Mouse (Mus musculus): ENCODE data around the gene Flot2. TPM values are rescaled to one million over a fixed set of nuclear protein-coding genes. Genes with fewer than 3 reads are reported as not detected.

Flot2 gene
- total and polyA plus RNA-seq, 2 experiments from 2014 or later = 77.9 to 95.0 TPM

DNA sequence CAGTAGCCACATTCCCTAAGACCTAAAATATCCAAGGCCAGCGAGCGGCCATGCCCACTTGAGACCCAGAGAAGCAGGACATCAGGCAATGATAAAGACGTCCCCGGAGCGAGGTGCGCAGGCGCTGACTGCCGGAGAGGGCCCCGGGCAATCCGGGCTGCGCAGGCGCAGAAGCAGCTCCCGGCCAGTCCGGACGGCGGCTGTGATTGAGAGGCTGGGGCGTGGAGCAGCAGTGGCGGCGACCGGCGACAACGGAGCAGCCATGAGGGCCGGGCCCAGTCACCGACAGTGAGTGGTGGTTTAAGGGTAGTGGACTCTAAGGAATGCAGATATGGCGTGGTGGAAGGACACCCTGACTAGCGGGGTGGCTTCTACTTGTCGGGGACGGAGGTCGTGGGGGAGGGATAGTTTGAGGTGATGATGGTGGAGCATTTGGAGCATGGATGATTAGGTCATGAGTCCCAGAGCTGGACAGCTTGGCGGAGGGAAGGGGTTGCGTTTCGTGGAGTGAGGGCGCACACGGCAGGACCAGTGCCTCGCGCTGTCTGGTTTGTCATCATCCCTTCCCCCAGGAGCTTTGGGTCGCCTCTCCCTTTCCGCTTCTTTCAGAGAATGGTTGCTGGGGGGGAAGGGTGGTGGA lies 56.9 kb downstream of the Flot2 start, which contains the start of gene Fam222b:
Fam222b (plus strand) TSS at position 157 of the 640 bp plus-strand sequence.
- 0% methylated on average over 38 of the region's 38 CpGs for WGBS
- H3K4me1 ChIP-seq (ENCODE audit: control insufficient read depth, insufficient read depth) = peaks cover 28% of the 10 kb centered on the region
- no peaks in the 10 kb centered on the region for H3K27me3 ChIP-seq (ENCODE audit: control insufficient read depth, insufficient read depth, low read length)
- no peaks in the 10 kb centered on the region for H3K36me3 ChIP-seq (replicated peaks; ENCODE audit: control insufficient read depth, insufficient read depth, low read length)
- no peak for TF ChIP-seq CTCF (IDR thresholded peaks at IDR 0.05; ENCODE audit: low read depth)
- no peak; the same call in 1 of the 2 replicates for TF ChIP-seq EP300 (IDR thresholded peaks at IDR 0.05; ENCODE audit: low read depth)
- DNase-seq (ENCODE audit: low spot score) (peak; percentile 96), ATAC-seq (ENCODE audit: insufficient read depth, low read depth) (peak; percentile 98)
- peak within 1 kb of the TSS; percentile 80 for H3K4me3 ChIP-seq (ENCODE audit: low read depth, low read length)
- peak within 1 kb of the TSS; percentile 87 for H3K27ac ChIP-seq (ENCODE audit: low read depth)
- H3K4me2 ChIP-seq (ENCODE audit: low read depth, low read length) = peak within 1 kb of the TSS; percentile 83
- H3K9me3 ChIP-seq (replicated peaks; ENCODE audit: control insufficient read depth, low read length) = no peaks in the 10 kb centered on the region
- peak within 1 kb of the TSS; percentile 70 for H3K9ac ChIP-seq (replicated peaks; ENCODE audit: low read depth, low read length)

DNA sequence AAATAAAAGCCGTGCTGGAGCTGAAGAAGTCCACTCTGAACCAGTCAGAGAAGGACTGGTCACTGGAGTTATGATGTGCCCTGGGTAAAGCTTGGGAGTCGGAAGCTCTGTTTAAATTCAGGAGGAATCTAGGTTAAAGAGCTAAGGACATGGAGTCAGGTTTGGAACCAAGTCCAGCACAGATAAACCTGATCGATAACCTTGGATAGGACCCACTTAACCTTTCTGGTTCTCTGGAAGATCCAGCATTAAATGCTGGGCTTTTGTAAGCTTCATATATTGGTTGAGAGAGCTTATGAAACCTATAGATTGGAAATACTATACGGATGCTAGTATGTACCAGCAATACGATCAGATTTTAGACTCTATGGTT lies 57.4 kb downstream of the Flot2 start:
- H3K4me2 ChIP-seq (ENCODE audit: low read depth, low read length) = peak overlapping the region; percentile 83
- H3K4me3 ChIP-seq (ENCODE audit: low read depth, low read length) = peak overlapping the region; percentile 80
- no peaks in the 10 kb centered on the region for H3K36me3 ChIP-seq (replicated peaks; ENCODE audit: control insufficient read depth, insufficient read depth, low read length)
- no peaks in the 10 kb centered on the region for H3K9me3 ChIP-seq (replicated peaks; ENCODE audit: control insufficient read depth, low read length)
- H3K27ac ChIP-seq (ENCODE audit: low read depth) = peak overlapping the region; percentile 87
- ATAC-seq (ENCODE audit: insufficient read depth, low read depth) (no peak), DNase-seq (ENCODE audit: low spot score) (no peak)
- peaks cover 28% of the 10 kb centered on the region for H3K4me1 ChIP-seq (ENCODE audit: control insufficient read depth, insufficient read depth)
- H3K27me3 ChIP-seq (ENCODE audit: control insufficient read depth, insufficient read depth, low read length) = no peaks in the 10 kb centered on the region
- TF ChIP-seq EP300 (IDR thresholded peaks at IDR 0.05; ENCODE audit: low read depth) (no peak), CTCF (IDR thresholded peaks at IDR 0.05; ENCODE audit: low read depth) (no peak)
- peak overlapping the region; percentile 70 for H3K9ac ChIP-seq (replicated peaks; ENCODE audit: low read depth, low read length)
- 14% methylated on average over 5 of the region's 5 CpGs for WGBS

DNA sequence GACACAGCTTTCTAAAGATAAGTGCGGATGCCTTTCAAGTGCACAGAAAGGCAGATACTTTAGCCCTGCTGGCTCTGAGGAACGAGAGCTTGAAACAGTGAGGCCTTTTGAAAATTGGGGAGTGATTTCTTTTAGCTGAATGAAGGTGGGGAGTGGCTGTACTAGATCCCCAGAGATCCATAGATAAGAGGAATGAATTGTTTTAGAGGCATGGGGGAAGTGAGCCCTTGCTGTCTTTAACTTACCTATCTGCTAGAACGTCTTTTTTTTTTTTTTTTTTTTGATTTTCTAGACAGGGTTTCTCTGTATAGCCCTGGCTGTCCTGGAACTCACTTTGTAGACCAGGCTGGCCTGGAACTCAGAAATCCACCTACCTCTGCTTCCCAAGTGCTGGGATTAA lies 59.3 kb downstream of the Flot2 start:
- H3K9me3 ChIP-seq (replicated peaks; ENCODE audit: control insufficient read depth, low read length) = no peaks in the 10 kb centered on the region
- H3K4me3 ChIP-seq (ENCODE audit: low read depth, low read length) = peak overlapping the region; percentile 43
- H3K9ac ChIP-seq (replicated peaks; ENCODE audit: low read depth, low read length) = peak overlapping the region; percentile 53
- no peak for ATAC-seq (ENCODE audit: insufficient read depth, low read depth)
- peak overlapping the region; percentile 76 for H3K27ac ChIP-seq (ENCODE audit: low read depth)
- WGBS = 5% methylated on average over 3 of the region's 3 CpGs
- peaks cover 38% of the 10 kb centered on the region for H3K4me1 ChIP-seq (ENCODE audit: control insufficient read depth, insufficient read depth)
- H3K4me2 ChIP-seq (ENCODE audit: low read depth, low read length) = peak overlapping the region; percentile 83
- no peaks in the 10 kb centered on the region for H3K27me3 ChIP-seq (ENCODE audit: control insufficient read depth, insufficient read depth, low read length)
- no peak for TF ChIP-seq CTCF (IDR thresholded peaks at IDR 0.05; ENCODE audit: low read depth)
- no peak for TF ChIP-seq EP300 (IDR thresholded peaks at IDR 0.05; ENCODE audit: low read depth)
- no peak for DNase-seq (ENCODE audit: low spot score)
- no peaks in the 10 kb centered on the region for H3K36me3 ChIP-seq (replicated peaks; ENCODE audit: control insufficient read depth, insufficient read depth, low read length)

DNA sequence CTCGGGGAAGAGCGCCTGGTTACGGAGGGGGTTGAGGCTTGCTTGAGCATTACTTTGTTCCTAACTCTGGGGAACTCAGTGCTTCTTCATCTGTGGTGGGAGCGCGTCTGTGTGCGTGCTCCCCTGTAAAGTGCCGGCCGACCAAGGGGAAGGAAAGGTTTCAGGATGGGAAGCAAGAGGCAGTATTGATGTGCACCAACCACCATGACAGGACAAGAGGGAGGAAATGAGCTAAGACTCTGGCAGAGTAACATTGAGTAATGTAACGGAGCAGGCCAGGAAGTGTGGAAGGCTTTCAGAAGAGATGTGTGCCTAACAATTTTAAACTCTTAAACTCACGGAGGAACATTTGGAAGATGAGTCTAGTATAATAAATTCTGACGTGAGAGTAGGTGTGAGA lies 63.0 kb downstream of the Flot2 start:
- Histone ChIP-seq H3K27ac (ENCODE audit: low read depth) (peak overlapping the region; percentile 3; the same call in 1 of the 2 replicates), H3K27me3 (ENCODE audit: control insufficient read depth, insufficient read depth, low read length) (no peaks in the 10 kb centered on the region), H3K4me1 (ENCODE audit: control insufficient read depth, insufficient read depth) (peaks cover 34% of the 10 kb centered on the region), H3K9me3 (replicated peaks; ENCODE audit: control insufficient read depth, low read length) (no peaks in the 10 kb centered on the region), H3K9ac (replicated peaks; ENCODE audit: low read depth, low read length) (no peak overlapping the region), H3K4me3 (ENCODE audit: low read depth, low read length) (no peak overlapping the region), H3K36me3 (replicated peaks; ENCODE audit: control insufficient read depth, insufficient read depth, low read length) (no peaks in the 10 kb centered on the region), H3K4me2 (ENCODE audit: low read depth, low read length) (peak overlapping the region; percentile 3; the same call in 1 of the 2 replicates)
- WGBS = 69% methylated on average over 11 of the region's 11 CpGs
- TF ChIP-seq CTCF (IDR thresholded peaks at IDR 0.05; ENCODE audit: low read depth) (no peak), EP300 (IDR thresholded peaks at IDR 0.05; ENCODE audit: low read depth) (no peak)
- no peak for ATAC-seq (ENCODE audit: insufficient read depth, low read depth)
- no peak for DNase-seq (ENCODE audit: low spot score)

GRCm38 (mm10) chr11:78102142-78102541 lies 64.4 kb downstream of the Flot2 start:
- Histone ChIP-seq H3K36me3 (replicated peaks; ENCODE audit: control insufficient read depth, insufficient read depth, low read length) (peaks cover 1% of the 10 kb centered on the region; the same call in 1 of the 2 replicates), H3K27me3 (ENCODE audit: control insufficient read depth, insufficient read depth, low read length) (no peaks in the 10 kb centered on the region), H3K9me3 (replicated peaks; ENCODE audit: control insufficient read depth, low read length) (no peaks in the 10 kb centered on the region), H3K27ac (ENCODE audit: low read depth) (no peak overlapping the region), H3K4me3 (ENCODE audit: low read depth, low read length) (no peak overlapping the region), H3K9ac (replicated peaks; ENCODE audit: low read depth, low read length) (no peak overlapping the region), H3K4me2 (ENCODE audit: low read depth, low read length) (no peak overlapping the region), H3K4me1 (ENCODE audit: control insufficient read depth, insufficient read depth) (peaks cover 24% of the 10 kb centered on the region)
- 71% methylated on average over 5 of the region's 5 CpGs for WGBS
- TF ChIP-seq CTCF (IDR thresholded peaks at IDR 0.05; ENCODE audit: low read depth) (no peak), EP300 (IDR thresholded peaks at IDR 0.05; ENCODE audit: low read depth) (no peak)
- ATAC-seq (ENCODE audit: insufficient read depth, low read depth) (no peak), DNase-seq (ENCODE audit: low spot score) (no peak)

Data from heart, postnatal 0 days (tissue).